Mouse (Mus musculus): ENCODE measurements around the gene Peli2.

Peli2 gene

GRCm38 (mm10) chr14:48288600-48288999 is 168.0 kb downstream of the Peli2 start:
- no peak for DNase-seq (ENCODE audit: low read depth, low spot score)

GRCm38 (mm10) chr14:48289602-48290599 is 169.3 kb downstream of the Peli2 start:
- DNase-seq (ENCODE audit: low read depth, low spot score): no peak

GRCm38 (mm10) chr14:48293498-48293897 is 172.9 kb downstream of the Peli2 start:
- no peak for DNase-seq (ENCODE audit: low read depth, low spot score)

DNA sequence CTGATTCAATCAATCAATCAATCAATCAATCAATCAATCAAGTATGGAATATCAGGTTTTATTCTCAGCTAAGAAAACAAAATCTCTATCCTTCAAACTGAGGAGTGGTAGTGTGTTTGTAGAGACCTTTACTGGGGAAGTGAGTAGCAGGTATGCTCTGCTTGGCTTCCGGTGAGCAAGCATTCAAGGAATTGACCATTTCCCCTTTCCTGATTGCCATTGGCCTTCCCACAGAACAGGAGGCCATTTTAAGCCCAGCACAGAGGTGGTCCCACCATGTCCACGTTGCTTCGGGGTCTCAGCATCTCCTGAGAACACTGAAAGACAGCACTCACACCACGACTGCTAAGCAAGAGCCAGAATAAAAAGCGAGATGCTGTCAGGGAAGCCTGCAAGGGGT is 174.8 kb downstream of the Peli2 start:
- DNase-seq (ENCODE audit: low read depth, low spot score): no peak

DNA sequence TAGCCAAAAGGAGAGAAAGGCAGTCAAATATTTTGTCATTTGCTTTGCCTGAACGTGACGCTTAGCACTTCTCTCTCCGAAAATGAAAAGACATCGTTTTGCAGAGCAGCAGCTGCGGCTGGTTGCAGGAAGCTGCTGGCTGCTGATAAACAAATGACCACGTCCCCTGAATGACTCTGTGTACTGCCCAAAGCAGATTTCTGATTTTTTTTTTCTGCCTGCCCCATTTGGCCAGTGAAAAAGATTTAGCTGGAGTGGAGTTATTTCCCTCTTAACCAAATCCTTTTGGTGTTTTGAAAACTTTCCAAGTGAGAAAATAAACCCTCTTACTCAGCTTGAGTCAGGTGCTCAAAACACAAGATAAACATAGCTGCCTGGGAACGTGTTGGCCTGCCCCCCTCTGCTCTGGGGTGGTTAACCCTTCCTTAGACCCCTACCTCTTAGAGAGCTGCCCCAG is 175.2 kb downstream of the Peli2 start:
- no peak for DNase-seq (ENCODE audit: low read depth, low spot score)

DNA sequence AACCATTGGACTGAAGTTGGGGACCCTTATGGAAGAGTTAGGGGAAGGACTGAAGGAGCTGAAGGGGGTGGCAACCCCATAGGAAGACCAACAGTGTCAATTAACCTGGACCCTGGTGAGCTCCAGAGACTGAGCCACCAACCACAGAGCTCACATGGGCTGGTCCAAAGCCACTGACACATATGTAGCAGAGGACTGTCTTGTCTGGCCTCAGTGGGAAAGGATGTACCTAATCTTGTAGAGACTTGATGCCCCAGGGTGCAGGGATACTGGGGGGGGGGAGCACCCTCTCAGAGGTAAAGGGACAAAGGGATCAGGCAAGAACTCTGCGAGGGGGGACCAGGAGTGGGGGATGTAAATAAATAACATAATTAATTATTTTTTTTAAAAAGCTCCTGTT is 176.2 kb downstream of the Peli2 start:
- DNase-seq (ENCODE audit: low read depth, low spot score): no peak

DNA sequence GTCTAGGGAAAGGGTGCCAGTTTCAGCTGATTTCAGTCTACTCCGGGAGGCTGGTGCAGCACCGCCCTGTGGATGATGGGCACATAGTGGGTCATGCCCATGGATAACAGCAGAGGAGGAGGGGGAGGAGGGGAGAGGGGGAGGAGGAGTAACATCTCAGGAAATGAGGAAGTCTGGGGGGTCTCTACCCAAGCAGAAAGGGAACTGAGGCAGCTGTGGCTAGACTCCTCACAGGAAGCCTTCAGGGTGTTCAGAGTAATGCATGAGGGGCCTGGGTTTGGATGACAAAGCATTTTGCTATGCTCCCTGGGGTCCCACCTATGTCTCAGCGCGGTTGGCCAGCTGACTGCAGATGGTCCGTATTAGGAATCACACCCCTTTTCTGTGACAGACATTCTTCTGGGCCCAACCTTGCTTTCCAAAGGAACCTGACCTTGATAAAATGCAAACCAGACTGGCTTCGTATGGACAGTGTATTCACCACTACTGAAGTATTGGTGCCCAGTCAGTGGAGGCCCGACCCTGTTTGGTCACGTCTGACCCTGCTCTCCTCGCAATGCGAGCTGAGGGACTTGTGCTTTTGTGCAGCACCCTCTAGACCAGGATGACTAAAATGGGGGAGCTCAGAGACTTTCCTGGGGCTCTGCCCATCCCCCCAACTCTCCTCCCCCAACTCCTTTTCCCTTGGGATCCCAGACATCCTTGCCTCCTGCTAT is 182.0 kb downstream of the Peli2 start:
- no peak for DNase-seq (ENCODE audit: low read depth, low spot score)

- no peak for DNase-seq (ENCODE audit: low read depth, low spot score)
Measured at GRCm38 (mm10) chr14:48303235-48303634, 182.6 kb downstream of the Peli2 start.

DNA sequence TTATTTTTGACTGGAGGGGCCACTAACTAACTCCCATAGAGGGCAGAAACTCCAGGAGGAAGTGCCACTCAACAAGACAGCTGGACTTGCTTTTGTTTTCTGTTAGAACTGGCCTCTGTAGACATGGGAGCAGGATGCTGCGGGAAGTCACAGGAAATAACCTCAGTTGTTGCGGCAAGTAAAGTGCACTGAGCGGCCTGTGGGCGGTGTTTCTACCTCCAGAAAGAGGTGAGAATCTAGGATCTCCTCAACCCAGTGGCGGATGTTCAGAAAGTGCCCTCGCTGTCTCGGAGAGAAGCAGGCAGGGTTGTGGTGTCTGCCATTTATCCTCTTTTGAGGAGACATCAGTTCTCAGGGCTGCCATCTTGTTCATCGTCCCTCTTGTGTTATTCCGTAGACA is 183.2 kb downstream of the Peli2 start:
- DNase-seq (ENCODE audit: low read depth, low spot score): peak; percentile 34

- no peak for DNase-seq (ENCODE audit: low read depth, low spot score)
Measured at GRCm38 (mm10) chr14:48313234-48313633, 192.6 kb downstream of the Peli2 start.

- no peak for DNase-seq (ENCODE audit: low read depth, low spot score)
Measured at GRCm38 (mm10) chr14:48316396-48316795, 195.8 kb downstream of the Peli2 start.

- DNase-seq (ENCODE audit: low read depth, low spot score): no peak
Measured at GRCm38 (mm10) chr14:48323771-48324459, 203.3 kb downstream of the Peli2 start.

GRCm38 (mm10) chr14:48324460-48324850 is 203.8 kb downstream of the Peli2 start:
- DNase-seq (ENCODE audit: low read depth, low spot score): no peak

- peak; percentile 3 for DNase-seq (ENCODE audit: low read depth, low spot score)
Measured at GRCm38 (mm10) chr14:48327746-48328145, 207.1 kb downstream of the Peli2 start.

DNA sequence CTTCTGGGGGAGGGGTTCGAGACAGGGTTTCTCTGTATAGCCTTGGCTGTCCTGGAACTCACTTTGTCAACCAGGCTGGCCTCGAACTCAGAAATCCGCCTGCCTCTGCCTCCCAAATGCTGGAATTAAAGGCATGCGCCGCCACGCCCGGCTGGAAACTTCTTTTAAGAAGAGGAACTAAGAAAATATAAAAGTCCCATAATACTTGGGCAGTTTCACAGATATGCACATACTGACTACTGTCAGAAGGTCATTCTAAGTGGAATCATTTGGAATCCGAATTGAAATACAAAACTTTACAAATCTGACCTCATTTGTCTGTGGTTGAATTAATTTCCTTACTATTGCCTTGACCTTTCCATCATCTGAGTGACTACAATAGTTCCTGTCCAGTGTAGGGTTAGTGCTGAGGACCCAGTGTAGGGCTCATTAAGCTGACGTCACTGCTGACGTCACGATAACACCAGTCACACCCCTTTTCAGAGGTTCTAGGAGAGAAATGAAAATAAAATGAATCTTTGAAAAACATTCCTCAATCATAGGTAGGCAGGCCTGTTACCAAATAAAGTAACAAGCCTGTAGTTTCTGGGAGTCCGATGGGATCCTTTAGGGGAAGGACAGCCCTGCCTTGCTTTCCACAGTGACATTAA is 209.2 kb downstream of the Peli2 start:
- no peak for DNase-seq (ENCODE audit: low read depth, low spot score)
